1 mouse cellular context compared by ENCODE assay signal in genomic region chr19:12494187-12494458, GRCm38 (mm10).
TF ChIP-seq lines count a peak whose summit lies in the region.

No protein-coding gene starts in this region.

TF ChIP-seq in myocyte, 11 proteins besides CTCF, POLR2A, EP300 and RAD21:
- TF ChIP-seq POLR2AphosphoS2 (IDR thresholded peaks at IDR 0.05; ENCODE audit: insufficient read length, low read depth) (no peak), MAX (IDR thresholded peaks at IDR 0.05; ENCODE audit: low read depth) (no peak), MYOG (IDR thresholded peaks at IDR 0.05; ENCODE audit: control insufficient read depth in 1 of 3, insufficient read depth in 1 of 3, insufficient read length in 2 of 3, low read depth in 2 of 3) (no peak), TCF12 (IDR thresholded peaks at IDR 0.05; ENCODE audit: insufficient read depth, poor library complexity, severe bottlenecking) (no peak), USF1 (IDR thresholded peaks at IDR 0.05; ENCODE audit: low read depth) (no peak), REST (IDR thresholded peaks at IDR 0.05; ENCODE audit: insufficient read depth, insufficient read length) (no peak), MYOD1 (IDR thresholded peaks at IDR 0.05; ENCODE audit: control insufficient read depth in 1 of 3, insufficient read length in 2 of 3, low read depth in 2 of 3) (no peak), SRF (IDR thresholded peaks at IDR 0.05; ENCODE audit: control insufficient read depth, insufficient read length, low read depth) (no peak)
TF ChIP-seq in myocyte: peak in this region for 0.
